Mouse (Mus musculus): ENCODE data around the gene Sobp.

Sobp gene

DNA sequence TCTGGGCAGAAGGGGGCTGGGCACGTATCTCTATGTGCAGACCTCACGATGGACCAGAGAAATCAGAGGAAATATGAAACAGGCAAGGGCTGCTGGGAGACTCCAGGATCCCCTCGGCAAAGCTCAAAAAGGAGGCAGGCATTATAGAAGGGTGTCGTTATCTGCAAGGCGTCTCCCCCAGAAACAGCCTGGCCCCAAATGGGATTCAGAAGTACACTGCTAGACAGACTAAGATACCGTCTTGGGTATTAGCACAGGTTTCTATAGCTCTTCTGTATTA lies 90.3 kb downstream of the Sobp start:
- DNase-seq: no peak

DNA sequence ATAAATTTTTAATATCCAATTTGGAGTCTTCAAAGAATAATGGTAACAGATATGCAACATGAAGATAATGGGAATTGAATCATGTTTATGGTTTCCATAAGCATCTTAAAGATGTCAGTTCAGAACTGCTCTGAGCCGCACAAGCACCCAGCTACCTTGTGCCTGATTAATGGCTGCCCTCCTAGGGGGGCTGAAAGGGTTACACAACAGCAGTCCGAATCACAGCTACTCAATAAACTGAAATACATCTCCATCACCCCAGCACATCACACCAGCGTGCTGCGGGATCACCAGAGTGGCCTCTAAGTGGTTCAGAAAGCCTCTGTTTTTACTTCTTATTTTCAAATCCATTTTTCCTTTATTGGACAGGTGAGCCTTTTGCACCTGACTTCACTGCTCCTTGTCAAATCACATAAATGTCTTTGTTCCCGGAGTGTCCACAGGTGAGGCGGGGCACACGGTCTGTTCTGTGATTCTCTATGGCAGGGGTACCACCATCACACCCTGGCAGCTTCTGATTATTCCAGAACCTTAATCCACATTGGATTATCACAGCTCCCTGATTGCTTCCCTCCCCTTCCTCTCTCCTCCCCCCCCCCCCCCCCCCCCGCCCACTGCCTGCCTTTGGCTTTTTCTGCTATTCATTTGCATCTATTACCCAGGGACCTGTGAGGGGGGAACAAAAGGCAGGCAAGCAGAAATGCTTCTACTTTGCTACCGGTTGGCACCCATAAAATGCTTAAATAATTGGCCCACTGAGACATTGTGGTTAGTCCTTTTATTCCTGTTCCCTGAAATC lies 90.8 kb downstream of the Sobp start:
- no peak for DNase-seq

DNA sequence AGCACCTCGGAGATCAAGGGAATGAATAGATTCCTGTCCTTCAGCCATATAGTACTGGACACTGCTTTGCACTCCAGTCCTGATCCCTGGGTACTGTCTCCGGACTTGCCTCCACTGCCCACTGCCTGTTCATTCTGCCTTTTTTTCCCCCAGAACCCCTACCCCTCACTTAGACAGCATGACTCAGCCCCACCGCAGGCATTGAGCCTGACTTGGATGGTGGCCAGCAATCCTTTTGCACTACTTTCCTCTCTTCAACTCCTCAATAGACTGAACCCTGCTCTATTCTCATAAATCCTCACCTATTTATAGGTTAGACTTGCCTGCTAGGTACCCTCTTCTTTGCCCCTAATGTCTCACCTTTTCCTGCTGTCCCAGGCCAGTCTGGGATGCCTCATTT lies 93.0 kb downstream of the Sobp start:
- DNase-seq: no peak

DNA sequence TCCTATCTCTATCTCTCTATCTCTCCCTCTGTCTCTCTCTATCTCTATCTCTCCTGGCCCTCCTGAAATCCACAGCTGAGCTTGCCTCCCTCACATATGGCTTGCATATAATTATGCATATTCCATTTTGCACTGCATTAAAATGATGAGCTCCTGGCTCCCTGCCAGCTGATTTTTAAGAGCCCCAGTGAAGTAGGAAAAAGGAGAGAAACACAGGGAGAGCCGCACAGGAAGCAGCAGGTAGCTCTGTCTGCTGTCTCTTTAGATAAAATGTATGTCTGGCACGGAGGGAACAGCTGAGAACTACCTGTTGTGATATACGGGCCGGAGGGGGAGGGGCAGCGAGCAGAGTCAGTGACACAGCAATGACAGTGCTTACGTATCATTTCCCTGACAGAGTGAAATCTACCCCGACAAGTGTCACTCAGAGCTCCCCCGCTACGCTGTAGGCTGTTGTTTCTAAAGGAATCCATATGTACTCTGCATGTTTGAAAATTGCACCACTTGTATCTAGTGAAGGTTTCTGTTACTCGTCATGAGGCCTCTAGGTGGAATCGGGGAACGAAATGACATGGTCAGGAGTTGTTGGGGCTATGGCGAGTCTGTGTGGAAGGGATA lies 98.7 kb downstream of the Sobp start:
- DNase-seq: no peak

DNA sequence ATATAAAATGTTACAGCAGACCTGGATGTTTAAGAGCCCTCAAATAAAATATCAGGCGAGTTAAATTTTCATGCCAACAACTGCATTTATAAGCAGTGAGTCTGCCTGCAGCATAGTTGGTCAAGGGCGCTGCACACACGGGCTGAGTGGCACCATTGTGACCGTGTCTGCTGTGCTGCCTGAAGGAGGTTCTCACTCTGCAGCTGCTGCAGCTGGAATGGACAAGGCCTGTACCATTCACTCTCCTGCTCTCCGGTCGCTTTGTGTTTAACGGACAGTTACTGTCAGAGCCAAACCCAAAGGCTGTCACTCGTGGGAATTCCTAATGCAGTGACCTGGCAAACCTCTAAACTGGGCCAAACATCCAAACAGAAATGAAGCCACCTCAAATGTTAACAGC lies 101.0 kb downstream of the Sobp start:
- DNase-seq: no peak

DNA sequence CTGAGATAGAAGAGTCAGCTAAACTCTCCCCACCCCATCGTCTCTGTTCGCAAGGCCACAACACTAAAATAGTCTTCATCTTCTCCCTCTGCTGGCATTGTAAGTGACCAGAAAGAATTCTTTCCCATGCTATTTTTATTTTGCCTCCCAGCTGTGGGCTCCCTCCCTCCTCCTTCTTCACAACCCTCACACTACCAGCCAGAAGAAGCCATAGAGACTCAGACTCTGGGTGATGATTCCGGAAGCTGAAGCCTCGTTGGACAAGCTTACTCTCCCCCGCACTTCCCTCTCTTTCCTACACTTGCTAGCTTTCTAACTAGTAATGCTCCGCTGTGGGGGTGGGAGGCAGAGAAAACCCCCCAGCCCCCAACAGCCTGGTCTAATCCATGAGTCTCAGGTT lies 103.4 kb downstream of the Sobp start:
- DNase-seq: no peak

DNA sequence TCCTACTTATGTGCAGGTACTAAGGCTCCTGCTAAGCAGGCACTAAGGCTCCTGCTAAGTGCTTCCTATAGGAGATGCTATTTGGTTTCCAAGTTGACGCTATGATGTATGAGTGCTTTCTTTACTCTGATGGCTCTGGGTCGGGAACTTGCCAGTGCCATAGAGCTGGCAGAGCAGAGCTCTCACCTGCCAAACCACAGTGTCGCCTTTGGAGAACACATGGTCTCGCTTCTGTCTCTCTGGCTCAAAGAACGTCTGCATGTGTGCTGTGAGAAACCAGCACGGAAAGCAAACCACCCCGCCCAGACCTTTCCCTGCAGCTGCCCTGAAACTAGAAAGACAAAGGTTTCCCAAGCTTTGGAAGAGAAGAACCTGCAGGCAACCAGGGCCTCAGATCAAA lies 109.0 kb downstream of the Sobp start:
- DNase-seq: no peak

DNA sequence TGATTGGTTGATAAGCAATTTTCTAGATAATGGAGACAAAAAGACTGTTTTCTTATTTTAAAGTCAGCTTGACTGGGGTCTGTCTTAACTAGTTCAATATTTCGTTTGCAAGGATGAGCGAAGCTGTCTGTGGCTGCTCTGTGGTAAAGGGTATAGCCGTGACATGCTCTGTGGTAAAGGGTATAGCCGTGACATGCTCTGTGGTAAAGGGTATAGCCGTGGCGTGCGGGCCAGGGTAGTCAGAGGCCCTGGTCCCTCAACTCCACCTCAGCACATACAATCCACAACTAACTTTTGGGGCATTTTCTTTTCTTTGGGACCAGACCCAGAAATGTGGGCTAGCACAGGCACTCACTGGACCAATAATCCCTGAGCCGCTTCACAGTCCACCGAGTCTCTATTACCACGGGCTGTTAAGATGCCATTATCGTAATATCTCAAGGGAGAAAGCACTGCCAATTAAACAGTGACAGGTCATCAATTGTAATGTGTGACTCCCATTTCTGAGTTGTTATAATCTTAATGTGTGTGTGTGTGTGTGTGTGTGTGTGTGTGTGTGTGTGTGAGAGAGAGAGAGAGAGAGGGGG lies 112.7 kb downstream of the Sobp start:
- DNase-seq: no peak

DNA sequence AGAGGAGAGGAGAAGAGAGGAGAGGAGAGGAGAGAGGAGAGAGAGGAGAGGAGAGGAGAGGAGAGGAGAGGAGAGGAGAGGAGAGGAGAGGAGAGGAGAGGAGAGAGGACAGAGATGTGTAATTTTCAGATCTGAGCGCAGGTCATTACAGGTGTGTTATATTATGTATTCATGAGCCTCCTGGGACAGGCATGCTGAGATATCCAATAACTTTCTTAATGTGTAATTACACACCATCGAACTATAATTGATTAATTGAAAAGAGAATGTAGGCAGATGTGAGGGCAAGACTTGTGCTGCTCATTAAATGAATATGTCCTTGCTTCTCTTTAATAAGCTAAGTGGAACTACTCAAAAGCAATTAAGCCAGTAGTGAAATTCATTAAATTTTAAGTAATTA lies 118.9 kb downstream of the Sobp start:
- no peak for DNase-seq

DNA sequence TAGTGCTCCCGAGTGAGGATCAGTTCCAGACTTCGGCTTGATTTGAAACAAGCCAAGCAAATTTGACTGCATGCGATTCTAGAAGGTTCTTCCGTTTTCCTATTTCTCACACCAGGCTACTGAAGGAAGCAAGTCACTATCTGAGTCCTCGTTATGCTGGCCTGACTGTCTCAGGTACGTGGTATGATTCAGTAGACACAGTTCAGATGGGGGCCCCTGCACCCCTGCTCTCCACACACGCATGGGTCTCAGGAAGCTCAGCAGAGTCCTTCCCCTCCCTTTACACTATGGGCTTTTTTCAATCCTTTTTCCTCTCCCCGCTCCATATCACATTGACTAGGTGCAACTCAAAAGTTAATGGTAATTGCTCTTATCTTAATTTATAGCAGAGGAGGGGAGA lies 119.6 kb downstream of the Sobp start:
- DNase-seq: no peak

DNA sequence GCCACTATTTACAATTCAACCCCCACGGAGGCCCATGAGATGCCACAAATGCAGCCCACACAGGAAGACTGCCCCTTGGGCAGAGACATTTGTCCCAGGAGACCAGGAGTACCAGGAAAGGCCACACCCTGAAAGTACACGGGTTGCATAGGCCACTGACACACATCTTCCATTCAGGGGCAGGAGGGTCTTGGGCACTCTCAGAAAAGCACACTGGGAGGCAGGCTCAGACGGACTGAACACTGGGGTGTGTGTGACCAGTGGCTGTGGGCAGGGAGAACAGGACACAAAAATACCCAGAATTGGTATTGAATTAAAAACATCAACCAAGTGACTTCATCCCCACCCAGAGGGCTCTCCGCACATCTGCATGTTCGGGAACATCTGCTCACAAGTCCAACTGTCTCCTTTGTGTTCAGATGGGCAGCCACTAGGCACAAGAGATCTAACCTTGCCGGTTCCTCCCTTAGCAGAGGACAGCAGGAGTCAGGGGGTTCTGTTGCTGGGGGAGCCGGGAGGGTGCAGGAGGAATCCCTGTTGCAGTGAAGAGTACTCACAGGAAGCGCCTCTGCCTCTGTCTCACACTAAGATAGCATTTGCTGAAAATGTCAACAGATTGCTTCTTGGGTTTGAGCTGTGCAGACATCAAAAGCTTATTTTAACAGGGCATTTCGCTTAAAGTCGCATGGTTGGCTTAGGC lies 120.3 kb downstream of the Sobp start:
- no peak for DNase-seq

DNA sequence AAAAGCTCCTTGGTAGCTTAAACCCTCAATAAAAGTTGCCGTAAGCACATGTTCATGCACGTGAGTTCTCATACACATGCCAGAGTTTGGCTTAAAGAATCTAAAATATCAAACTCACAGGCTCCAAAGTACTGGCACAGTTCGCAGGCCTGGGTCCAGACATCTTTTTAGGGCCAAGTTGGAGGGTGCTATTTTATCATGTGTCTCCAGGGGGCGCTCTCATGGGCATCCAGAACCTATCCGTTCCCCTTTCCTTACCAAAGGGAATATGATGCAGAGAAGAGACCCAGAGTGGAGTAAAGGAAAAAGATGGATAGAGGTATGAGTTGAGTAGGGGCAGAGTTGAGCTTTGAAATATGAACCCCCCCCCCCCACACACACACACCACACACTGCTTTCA lies 121.9 kb downstream of the Sobp start:
- DNase-seq: peak; percentile 16 to 19

DNA sequence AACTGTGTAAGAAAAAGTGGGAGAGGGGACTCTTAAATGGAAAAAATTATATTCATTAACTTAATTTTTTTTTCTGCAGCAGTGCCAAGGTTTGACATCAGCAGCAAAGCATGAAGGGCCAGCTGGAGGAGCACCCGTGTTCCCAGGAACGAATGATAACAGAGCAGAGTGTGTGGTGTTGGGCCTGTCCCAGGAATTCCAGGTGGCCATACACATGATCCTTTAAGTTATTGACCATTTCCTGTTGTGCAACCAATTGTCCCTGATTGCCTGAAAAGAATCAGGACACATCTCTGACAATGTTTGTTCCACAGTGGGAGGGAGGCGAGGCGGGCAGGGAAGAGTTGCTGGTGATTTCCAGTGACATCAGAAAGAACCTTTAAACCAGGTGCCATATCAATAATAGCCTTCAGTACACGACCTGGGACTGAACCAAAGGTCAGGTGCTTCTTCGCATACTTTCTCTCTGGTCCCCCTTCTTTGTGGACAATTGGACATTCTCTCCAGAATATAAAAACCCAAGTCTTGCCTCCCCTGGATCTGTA lies 126.5 kb downstream of the Sobp start:
- no peak for DNase-seq

DNA sequence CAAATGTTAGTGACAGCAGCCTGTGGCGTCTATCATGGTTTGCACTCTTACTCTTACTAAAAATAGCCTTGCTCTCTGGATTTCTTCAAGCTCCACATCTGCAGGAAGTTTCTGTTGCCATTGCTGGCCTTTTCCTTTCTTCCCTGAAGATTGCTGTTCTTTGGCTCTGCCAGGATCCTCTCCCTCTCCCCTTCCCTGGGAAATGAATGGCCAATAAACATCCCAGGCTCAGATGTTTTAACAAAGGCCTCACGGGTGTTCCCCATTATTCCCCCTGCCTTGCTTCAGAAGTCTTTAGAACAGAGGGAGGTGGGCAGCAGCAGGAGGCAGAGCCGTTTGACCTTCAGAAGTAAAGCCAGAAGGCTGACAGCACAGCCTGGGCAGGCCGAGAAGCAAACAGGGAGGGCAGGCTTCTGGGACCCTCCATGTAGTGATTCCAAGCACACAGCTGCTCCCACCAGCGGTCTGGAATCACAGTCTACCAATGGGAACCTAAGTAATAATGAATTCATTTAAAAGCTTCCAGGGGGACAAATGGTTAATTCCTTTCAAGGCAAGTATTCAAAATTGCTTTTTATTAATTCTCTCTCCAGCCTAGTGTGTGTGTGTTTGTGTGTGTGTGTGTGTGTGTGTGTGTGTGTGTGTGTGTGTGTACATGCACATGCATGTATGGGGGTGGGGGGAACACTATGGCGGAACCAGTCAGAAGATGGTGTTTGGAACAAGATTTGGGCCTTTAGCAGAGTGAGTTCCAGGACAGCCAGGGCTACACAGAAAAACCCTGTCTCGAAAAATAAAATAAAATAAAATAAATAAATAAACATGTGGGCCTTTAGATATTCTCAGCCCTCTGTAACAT lies 130.8 kb downstream of the Sobp start:
- no peak for DNase-seq

DNA sequence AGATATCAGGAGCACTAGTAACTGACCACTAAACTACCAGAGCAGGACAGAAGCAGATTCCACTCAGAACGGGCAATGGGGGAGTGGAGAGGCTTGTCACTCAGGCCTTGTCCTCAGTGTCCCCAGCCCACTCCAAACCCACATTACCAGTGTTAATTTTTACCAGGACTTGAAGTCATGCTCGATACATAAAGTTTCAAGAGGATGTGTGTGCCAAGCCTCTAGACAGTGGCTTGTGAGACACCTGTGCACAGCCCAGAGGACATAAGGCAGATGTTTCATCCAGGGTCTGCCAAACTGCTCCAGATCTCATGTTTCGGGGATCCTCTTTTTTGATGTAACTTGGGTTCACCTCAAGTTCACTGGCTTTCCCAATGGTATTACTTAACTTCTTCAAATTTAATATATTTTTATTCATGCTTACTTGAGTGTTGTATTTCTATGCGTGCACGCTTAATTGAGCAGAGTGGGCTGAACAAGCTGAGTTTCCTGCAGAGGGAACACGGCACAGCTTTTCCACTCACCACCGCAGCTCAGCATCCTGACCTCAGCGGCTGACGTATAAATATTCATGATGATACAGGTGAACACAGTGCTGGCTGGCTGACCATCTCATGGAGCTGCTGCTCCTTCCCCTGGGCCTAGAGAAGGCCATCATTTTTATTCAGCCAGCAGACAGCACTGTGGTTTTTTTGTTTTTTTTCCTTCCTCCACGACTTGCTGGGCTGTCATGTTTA lies 131.6 kb downstream of the Sobp start:
- DNase-seq: no peak

DNA sequence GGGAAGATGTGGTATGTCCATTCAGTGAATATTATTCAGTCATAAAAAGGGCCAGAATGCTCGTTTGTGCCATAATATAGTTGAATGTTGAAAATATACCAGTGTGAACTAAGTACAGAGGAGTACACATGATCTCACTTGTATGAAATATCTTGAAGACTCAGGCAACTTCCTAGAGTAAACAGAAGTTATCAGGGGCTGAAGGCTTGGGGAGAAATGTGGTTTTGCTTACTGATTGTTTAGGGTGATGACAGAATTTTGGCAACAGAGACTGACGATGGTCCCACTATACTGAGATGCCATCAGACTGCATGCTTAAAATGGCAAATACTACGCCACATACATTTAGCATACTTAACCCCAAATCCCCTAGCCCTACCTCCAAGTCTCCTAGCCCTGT lies 132.5 kb downstream of the Sobp start:
- DNase-seq: no peak

DNA sequence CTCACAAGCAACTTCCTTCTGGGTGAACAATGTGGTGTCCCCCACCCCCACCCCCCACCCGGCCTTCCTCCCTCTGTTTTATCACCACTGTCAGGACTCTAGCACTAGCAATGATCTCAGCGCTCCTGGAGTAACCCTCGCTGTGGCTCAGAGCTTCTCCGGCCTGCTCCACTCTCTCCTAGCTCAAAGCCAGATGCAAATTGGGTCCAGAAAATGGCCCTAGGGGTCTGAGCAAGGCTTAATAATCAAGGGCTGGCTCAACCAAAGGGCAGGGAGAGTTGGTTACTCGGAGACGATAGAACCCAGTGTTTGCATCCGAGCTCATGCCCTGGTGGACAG lies 136.9 kb downstream of the Sobp start:
- DNase-seq: no peak

DNA sequence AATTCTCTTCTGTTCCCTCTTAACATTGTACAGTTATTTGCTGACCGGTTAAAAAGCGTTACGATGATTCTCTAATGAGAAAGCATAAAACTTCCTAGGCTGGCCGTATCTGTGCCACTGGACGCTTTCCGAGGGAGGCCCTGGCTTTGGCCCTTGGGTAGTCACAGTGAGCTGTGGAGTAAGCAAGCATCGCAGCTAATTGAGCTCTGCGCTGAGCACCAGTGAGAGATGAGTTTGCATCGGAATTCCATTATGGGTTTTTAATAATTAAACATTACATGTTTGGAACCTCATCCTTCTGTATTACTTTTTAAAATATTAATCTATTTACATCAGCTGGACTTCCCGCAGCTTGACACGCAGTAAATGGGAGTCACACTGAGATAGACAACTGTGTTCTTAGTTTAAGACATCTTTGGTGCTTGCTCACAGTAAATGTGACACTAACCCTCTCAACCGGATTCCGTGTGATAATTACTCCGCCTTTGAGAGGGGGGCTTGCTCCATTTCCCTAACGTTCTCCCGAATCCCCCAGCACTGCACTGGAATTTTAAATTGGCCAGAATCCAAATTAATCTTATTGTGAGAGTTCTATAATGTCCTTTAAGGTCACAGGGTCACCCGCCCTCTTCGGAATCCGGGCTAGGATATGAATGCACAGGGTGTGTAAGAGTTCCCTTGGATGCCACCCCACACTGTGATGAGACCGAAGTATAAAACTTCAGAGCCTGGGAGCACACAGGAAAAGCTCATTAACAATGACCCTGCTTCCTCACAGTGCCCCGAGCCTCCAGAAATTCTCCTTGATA lies 137.5 kb downstream of the Sobp start:
- no peak for DNase-seq

DNA sequence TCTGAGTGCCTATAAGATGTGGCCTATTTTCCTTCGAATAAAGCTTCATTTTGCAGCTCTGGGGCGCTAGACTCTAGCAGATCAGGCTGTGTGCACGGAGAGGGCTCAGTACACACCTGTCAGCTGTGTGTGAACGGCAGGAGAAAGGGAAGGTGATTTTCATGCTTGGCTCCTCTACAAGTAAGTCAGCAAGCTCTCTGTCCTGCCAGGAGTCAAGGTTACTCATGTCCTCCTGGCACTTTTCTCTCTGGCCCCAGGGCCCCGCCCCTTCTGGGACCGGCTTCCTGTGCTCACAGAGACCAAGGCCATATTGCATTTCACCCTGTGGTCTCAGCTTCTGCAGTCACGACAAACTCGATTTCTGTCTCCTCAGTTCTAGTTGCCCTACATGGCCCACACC lies 138.8 kb downstream of the Sobp start:
- DNase-seq: no peak

DNA sequence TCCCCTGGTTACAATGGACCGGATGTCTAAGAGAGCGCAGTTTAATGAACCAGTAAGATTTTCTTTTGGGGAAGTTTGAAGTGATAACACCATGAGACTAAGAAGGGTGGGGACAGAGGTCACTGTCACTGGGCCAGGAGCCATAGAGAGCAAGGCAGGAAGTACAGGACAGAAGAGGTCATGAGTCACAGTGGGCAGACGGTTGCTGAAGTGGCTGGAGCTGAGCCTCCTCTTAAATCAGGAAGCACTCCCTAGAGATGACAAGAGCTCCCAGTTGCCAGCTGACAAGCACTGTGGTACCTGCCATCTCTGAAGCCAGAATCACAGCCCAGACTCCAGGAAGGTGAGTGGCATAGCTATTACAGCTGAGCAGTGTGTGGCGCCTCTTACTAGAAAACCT lies 139.5 kb downstream of the Sobp start:
- DNase-seq: no peak

DNA sequence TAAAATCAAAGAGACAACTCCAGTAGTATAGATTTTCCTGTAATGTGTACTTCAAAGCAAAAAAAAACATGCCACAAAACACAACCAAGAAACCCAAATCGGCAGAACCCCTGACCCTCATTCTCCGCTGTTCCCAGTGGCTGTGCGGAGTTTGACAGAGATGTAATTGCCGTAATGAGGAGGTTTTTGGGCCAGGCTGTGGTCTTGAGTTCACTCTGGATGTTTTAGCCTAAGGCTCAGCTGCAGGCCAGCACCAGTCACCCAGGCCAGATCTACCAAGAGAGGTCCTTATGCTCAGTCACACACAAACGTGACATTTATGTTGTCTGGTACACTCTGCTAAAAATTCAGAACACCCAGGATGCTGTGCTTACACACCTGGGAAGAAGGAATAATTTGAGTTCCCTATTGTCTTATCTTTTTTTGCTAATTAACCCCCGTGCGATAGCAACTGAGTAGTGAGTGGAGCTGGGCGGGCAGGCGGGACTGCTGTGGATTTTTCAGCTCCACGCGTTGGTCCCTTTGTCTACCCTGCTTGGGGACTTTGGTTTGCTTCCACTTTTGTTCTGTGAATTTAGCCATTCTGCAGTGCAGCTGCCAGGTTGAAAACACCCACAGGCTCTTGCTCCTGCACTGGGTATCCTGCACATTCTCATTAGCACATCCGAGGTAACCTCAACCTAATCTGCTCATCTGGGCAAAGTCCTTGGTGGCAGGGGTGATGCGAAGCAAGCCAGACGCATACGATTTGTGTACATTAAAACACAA lies 140.7 kb downstream of the Sobp start:
- DNase-seq: no peak
